Mouse (Mus musculus): ENCODE results near the gene Ephb4.

DNA sequence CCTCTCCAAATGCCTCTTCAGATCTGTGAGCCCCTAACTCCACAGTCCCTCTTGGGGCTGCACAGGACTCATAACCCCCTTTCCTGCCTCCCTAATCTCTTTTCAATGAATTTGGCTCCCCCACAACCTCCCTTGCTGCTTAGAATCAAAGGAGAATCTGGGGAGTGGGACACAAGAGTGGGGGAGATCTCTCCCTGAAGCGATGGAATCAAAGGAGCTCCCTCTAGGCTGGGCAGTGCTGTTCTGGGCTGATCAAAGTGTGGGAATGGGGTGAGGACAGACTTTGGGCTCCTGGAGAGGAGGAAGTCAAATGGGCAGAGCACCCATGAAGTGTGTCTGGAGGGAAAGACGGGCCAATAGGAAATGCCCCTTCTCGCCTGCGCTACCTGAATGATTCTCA, 1.5 kb downstream of the Ephb4 start:
- no peak for TF ChIP-seq CTCF (IDR thresholded peaks at IDR 0.05; ENCODE audit: borderline replicate concordance, control insufficient read depth, extremely low read depth, insufficient read depth, low read length, poor library complexity)
- no peak for TF ChIP-seq POLR2A (IDR thresholded peaks at IDR 0.05; ENCODE audit: control insufficient read depth, extremely low read depth, insufficient read depth, low read length, poor library complexity)

Data from thymus, adult 2 months (tissue).